Mouse (Mus musculus) heart, postnatal 36 days (tissue): Measurements from ENCODE around the gene Lpin1. TPM values are rescaled to one million over a fixed set of nuclear protein-coding genes. Genes with fewer than 3 reads are reported as not detected.
A peak's percentile ranks its signal among the peaks of the same experiment; 100 is the strongest.

Experiments used
- DNase-seq, 2 experiments: peaks; one replicate each; pipeline ENCODE4 v3.0.0; 2021 to 2022
- intact Hi-C: fragments of 180-260 bp; cut with DNase I; formaldehyde crosslinking; loops from one replicate; pipeline ENCODE4 v1.15.1; 2025
- total RNA-seq, 2 experiments: library from RNA; stranded (reverse); gene quantifications; 2 replicates each; pipeline ENCODE4 v1.2.3; 2021

Lpin1 gene
- total RNA-seq, 2 experiments from 2014 or later, result 106 to 172 TPM

DNA sequence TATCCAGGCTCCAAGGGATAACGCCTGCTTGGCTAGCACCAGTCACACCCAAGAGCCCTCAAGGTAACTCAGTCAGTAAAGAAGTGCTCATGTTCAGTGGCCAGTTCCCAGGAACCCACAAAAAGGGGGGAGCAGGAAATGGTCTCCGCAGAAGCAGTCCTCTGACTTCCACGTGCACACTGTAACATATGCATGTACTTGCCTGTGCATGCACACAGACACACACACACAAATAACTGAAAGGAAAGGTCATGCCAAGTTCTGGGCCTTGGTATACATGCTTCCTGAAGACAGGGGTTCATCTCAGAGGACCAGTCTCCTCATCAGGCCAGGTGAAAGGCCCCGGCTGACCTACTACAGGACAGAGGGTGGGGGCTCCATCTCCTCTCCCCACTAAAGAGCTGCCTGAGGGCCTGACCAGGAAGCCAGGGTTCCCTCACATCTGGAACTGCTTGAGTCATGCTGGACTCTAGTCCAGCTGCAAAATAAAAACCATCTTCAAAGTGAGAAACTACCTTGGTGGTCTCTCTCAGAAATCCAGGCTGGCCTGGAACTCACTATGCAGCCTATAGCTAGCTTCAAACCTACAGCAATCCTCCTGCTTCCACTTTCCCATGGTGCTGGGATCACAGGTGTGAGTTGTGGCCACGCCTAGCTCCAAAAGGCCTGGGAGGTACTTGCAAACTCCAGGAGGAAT is 70.7 kb downstream of the Lpin1 start:
- intact Hi-C loops, result no loop called here
- no peak for DNase-seq

DNA sequence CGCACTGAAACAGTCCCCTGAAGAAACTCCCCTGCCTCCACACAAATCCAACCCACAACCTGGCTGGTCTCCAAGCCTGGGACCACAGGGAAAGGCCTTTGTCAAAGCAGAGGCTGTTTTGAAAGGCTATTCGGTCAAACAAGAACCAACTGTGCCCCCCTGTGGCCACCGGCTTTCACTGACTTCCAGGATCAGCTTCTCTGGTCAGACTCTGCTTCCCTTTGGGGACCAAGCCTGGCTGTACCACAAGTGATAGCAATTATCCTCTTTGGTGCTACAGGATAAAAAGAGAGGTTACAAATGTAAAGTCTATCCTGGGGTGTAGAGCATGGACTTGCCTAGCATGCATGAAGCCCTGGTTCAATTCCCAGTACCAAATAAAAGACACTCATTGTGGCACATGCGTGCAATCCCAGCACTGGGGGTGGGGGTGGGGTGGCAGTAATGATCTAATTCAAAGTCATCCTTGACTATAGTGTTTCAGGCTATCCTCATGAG is 77.4 kb downstream of the Lpin1 start:
- peak; percentile 81 to 82 for DNase-seq
- intact Hi-C loops, result loop anchor here (1.0 to 5.0 kb wide), 5 partner anchors 391 to 998 kb away; partner anchors contain the start of gene Trib2

DNA sequence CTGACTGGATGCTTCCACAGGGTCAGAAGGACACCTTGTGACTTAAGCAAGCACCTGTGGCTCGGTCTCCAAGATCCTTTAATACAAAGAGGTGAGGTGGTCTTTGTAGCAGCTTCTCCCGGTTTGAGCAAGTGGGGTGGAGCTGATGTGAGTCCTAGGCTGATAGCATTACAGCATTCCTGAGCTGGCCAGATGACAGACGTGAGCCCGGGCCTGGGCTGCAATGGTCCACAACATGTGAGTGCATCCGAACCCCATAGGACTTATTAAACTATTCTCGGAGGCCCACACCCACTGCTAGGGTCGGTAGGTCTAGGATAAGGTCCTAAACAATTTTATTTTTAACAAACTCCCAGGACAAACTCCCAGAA is 77.9 kb downstream of the Lpin1 start:
- intact Hi-C loops, result loop anchor here (1.0 to 5.0 kb wide), 5 partner anchors 391 to 998 kb away; partner anchors contain the start of gene Trib2
- DNase-seq, result no peak

DNA sequence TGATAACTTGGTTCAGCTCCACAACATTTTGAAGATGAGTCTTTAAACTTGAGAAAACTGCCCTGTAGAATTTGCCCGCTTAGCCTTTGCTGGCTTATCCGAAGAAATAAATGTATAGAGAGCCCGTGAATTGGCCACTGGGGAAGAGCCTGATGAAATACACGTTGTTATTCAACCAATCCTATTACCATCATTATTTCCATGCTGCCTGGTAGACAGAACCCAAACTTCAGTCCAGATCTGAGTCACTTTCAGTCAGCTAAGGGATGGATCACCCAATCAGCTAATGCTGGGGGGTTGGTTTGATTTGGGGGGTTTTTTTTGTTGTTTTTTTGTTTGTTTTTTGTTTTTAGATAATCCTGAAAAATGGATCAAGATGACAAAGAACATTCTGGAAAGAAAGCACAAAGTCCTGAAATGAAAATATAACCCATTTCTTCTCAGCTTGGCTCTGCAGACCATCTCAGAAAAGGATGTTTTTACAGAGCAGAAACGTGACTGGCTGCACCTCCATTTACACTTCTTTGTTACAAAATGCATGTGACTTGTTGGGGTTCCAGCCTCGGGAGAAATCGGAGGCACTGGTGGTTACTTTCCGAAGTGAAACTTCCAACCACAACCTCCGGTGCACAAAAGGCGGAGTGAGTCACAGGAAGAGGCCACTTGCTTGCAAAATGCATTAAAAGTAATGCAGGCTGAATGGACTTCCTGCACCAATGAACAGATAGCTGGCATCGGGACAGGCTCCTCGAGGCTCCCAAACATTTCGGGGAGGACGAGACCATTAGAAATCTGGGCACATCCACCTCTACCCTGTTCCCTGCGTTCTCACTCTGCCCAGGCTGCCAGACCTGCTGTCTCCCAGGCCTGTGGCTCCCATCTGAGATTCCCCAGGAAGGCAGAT is 78.6 kb downstream of the Lpin1 start:
- intact Hi-C loops, result loop anchor here (2.0 to 5.0 kb wide), 4 partner anchors 390 to 925 kb away; partner anchors contain the start of gene Trib2
- DNase-seq, result peak; percentile 30 to 49

DNA sequence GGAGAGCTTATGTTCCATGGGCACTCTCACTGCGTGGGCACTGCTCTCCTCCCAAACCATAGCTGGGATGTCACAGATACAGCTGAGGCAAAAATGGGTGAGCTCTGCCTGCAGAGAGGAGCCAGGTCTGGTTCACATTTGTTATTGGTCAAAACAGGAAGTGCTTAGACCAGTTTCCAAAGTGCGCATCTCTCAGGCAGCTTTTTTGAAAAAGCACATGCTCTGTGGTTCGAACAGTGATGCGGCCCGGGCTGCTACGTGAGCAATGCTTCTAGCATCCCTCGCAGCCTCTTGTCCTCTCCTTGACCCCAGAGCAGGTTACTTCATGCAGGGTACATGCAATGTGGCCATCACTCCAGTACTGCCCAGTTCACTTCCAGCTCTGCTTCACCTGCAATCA is 82.1 kb downstream of the Lpin1 start:
- DNase-seq, result no peak
- intact Hi-C loops, result no loop called here

DNA sequence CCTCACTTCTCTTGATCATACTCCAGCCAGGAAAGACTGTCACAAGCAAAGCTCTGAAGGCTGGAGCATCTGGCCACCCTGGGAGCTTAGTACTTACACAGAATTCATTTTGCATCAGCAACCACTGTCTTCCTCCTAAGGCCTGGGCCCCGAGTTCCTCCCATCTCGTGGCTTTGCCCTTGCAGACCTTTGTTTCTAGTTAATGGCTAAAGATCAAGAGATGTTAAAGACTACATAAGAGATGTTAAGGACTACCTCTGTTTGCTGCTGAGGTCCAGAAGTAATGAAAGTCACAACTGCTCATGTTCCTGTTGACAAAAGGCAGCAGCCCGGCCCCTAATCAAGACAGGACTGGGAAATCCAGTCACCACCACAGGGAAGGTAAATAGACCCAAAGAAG is 82.8 kb downstream of the Lpin1 start:
- DNase-seq, result no peak
- intact Hi-C loops, result no loop called here

DNA sequence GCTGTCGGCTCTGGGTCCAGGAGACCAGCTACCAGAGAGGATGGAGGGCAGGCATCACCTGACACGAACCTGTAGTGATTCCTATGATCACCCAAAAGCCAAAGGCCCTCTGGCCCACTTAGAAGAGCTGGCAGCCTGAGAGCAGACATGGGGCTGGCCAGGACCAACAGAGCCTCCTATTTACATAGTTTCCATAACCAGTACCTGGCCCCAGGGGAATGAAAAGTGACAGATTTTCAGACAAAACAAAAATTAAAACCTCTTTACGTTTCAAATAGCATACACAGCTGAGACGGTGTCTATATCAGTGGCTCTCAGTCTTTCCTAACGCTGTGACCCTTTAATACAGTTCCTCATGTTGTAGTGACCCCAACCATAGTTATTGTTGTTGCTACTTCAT is 83.9 kb downstream of the Lpin1 start:
- DNase-seq, result no peak
- intact Hi-C loops, result no loop called here

DNA sequence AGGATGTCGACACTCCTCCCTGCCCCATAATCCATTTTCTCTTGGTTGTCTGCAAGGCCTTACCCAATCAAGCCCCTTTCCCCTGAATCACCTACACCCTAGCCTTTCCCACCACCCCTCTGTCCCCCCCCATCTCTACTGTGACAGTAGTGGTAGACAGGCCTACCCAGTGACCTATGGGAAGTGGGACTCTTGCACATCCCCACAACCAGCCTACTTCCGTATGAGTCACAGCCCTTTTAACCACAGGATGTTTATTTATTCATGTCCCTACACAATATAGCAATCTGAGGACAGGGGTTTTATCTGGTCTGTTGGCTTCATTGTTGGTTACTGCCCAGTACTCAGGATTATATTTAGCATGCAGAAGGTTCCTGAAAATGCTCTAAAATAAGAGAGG is 84.6 kb downstream of the Lpin1 start:
- intact Hi-C loops, result no loop called here
- DNase-seq, result no peak

DNA sequence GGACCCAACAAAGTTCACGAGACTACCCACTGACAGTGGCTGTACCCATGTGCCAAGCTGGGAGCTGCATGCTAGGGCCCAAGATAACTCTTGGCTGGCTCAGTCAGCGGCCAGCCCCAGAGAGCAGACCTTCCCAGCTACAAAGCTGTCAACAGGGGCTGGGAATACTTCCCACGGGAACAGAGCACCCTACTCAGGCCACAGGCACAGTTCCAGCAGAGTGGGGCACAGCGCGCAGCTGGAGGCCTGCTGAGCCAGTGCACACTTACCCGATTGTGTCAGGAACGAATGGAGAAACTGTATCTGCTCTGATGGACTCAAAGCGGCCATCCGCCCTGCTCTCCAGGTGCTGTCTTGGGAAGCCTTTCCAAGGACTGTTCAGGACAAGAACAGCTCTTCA is 95.6 kb downstream of the Lpin1 start:
- intact Hi-C loops, result no loop called here
- DNase-seq, result peak; percentile 25 to 55

DNA sequence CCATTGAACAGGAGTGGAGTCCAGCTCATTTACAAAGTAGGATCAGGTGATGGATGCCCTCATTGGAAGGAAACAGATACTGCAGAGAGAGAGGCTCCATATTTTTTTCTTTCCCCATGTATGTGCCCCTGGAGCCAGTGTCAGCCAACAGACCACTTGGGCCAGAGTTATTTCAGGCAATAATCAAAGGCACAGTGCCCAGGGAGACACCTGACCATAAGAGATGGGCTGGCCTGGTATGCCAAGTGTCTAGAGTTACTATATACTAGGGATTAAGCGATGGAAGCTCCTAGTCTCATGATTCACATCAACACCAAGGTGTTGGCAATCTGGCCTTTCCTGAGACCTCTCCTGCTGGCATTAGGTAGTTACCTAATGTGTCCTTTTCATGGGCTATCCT is 97.8 kb downstream of the Lpin1 start:
- no peak for DNase-seq
- intact Hi-C loops, result no loop called here

DNA sequence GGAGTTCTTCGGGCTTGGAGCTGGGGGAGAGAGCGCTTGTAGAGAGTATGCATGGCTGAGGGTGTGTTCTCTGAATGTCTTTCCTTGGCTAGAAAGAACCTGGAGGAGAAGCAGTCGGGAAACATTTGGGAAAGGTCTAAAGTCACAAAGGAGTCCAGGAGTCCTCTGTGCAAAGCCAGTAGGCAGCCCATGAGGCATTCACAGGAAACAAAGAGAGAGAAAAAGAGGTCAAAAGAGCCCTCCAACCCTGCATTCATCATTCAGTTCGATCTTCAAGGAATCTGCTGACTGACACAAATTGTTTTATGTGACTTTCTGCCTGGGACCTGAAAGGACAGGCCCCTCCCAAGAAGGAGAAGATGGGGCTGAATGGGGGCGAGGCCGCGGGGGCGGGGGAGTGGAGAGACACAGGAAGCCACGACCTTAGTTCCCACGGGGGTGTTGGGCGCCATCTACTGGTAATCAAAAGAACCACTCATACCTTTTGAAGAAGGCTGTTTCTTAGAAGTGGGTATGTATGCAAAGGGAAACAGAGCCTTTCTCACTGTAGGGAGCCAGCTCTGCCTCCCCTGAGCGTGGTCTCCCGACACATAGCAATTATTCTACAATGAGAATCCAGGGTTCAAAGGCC is 101.5 kb downstream of the Lpin1 start:
- intact Hi-C loops, result loop anchor here (1.0 to 2.0 kb wide), 3 partner anchors 694 to 972 kb away; no protein-coding TSS in a partner anchor
- peak; percentile 68 for DNase-seq

DNA sequence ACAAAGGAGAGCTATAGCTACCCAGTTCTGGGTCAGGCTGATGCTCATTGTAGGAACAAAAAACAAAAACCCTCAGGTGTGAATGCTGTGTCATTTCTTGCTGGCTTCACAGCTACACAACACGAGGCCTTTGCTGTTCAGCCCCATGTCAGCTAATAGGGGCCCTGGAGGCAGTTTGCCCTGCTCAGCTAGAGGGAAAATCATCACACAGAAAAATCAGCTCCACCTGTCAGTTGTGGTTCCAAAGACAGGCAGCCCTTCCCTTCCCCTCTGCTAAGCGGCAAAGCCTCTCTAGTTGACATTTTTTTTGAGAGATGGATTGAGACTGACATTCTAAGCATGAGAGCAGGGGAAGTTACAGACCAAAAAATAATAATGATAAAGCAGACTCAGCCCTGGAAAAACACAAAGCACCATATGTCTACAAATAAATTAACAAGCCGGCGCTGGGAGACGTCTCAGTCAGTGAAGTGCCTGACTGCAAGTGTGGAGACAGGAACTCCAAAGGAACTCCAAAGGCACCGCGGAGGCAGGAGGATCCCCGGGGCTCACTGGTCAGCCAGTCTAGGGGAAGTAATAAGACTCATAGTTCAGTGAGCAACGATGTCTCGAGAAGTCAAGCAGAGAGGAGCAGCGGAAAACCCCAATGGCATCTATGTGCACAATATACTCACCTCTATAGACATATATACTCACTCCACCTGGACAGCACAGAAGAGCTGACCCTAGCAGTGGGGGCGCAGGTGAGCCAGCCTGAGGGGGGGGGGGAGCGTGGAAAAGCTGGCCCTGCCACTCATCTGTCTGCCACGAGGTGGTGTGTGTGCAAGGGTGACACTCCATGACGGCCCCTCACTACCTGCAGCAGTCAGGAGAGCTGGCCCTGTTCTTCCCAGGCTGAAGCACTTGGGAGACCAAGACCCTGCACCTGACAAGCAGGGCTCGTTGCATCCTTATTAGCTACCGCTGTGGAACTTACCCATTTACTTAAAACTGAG is 103.7 kb downstream of the Lpin1 start:
- intact Hi-C loops, result no loop called here
- DNase-seq, result no peak

DNA sequence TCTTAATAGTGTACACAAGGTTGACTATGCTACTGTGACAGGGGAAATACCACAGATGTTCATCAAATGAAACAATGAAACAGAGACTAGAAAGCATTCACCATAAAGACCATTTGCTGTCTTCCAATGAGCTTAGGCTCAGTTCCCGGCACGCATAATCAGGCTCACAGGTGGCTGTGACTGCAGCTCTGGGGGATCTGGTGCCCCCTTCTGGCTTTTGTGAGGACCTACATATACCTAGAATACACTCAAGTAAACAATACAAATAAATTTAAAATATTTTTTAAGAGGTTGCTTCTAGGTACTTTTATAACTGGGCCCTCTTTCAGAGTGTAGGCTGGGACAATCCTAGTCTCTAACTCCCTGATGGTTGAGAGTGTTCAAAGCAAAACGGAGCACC is 106.5 kb downstream of the Lpin1 start:
- DNase-seq, result no peak
- intact Hi-C loops, result no loop called here

DNA sequence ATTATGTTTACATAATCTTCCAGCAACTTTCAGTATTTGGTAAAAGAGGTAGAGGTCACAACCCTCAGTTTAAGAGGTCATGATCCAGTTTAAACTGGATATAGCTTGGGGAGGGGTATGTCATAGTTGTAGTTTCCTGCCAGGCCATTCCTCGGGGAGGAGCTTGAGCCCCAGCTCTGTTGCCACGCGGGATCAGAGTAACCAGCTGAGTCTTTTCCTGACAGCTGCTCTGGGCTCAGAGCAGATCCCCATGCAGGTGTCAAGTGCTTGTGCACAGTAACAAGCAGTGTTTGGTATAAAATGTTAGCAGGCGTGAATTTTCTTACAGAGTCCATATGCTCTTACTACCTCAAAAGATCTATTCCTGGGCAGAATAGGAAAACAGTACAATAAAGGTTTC is 112.8 kb downstream of the Lpin1 start:
- no peak for DNase-seq
- intact Hi-C loops, result no loop called here

DNA sequence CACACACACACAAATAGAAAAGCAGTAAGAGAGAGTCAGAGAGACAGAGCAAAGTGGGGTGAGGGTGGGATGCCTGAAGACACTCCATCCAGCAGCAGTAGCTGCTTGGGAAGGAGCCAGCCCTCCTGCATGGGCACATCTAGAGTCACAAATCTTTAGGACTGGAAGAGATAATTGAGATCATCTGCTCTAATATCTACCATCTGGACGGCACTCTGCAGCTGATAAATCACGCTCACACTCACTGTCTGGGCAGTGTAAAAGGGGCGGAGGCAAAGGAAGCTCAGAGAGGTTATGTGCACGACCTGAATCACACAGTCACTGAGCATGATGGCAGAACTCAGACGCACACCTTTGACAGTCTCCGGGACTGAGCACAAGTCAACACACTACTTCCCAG is 118.1 kb downstream of the Lpin1 start:
- intact Hi-C loops, result no loop called here
- no peak for DNase-seq

DNA sequence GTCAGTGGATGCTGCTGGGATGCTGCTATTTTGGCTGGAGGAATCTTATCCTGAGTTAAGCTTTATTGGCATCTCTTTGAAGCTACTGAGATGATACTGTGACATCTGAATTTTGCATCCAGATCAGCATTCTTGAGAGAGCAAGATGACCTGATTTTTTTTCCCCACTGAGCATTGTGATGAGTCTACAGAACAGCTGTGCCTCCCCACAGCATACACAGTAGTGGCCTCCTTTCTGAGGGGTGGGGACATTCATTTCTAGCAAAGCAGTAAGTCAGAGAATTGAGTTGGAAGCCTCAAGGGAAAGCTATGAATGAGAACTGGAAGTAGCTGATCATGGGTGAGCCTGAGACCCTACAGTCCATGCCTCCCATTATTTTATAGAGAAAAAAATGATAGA is 121.9 kb downstream of the Lpin1 start:
- no peak for DNase-seq
- intact Hi-C loops, result no loop called here

DNA sequence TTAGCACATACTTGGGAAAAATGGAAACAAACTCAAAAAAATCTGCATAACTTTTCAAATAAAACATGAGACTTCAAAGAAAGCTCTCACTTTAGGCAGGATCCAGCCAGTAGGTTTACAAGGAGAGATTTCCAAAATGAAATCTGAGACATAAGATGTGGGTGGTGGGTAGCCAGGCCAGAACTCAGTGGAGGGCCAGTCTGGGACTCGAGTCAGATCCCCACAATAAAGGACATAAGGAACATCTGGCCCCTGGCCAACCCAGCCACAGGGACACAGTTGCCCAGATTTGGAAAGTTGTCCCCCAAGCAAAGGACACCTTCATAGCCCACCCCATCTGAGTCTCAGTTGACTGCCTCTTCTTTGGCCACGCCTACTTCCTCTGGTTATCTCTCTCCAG is 123.3 kb downstream of the Lpin1 start:
- intact Hi-C loops, result no loop called here
- DNase-seq, result no peak
